Mouse (Mus musculus): ENCODE measurements around the gene Wdr63.

DNA sequence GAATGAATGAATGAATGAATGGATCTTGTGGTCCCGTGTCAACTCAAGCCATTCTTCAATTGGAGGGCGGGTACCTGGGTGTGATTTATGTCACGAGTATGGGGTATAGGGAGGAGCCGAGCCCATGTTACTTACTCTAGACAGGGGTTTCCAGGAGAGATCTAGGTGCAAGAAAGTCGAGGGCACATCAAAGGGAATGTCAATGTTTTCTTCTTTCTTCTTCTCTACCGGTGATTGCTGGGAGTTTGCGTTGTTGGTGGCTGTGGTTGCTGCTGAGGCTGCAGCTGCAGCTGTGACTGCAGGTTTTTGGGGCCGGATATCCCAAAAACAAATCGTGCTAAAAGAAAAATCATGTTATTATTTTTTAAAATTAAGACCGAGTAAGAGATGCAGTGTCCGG lies 44.8 kb downstream of the Wdr63 start:
- TF ChIP-seq POLR2A (IDR thresholded peaks at IDR 0.05; ENCODE audit: control insufficient read depth, low read depth, low read length), result no peak
- no peak for TF ChIP-seq CTCF (IDR thresholded peaks at IDR 0.05; ENCODE audit: control insufficient read depth, insufficient read depth, insufficient replicate concordance, low read depth, low read length)

All from testis, adult 2 months (tissue).